Mouse (Mus musculus): ENCODE measurements around the gene Trim12a.
"Not testable (repeated sequence)": the region's sequence is repeated elsewhere in the genome, so short reads cannot be mapped to it uniquely, and the experiment has no call there.

DNA sequence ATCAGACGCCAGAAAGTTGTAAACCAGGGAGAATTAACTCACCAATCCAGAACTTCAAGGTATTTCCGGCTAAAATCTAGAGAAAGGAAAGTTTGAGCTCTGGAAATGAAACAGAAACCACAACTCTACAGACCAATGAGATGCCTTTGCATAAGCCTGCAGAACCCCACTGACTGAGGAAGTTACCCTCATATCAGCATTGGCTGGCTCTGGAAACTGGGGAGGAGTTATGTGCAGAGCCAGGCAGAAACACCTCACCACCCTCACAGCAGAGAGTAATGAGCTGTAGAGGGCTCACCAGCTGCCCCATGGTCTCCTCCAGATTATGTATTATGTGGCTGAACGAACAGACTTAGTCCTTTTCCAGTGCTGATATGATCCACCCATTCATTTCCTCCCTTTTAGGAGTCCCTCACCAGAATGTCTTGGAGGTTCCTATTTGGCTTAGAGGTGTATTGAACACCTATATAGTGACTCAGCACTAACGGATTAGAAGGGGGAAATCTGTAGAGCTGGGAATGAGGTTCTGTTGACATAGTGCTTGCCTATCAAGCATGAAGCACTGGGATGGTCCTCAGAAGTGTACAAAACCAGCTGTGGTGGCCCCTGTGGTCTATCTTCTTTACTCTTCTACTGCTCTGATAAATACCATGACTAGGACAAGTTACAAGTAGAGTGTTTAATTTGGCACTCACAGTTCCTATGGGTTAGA lies at the start of gene Trim12a:
- TF ChIP-seq CTCF (IDR thresholded peaks at IDR 0.05; ENCODE audit: control insufficient read depth, insufficient read depth, insufficient replicate concordance, low read depth, low read length); POLR2A (IDR thresholded peaks at IDR 0.05; ENCODE audit: control insufficient read depth, low read depth, low read length): not testable (repeated sequence)

Data from testis, adult 2 months (tissue).